Mouse (Mus musculus): ENCODE measurements around the gene Gm27029. TPM values are rescaled to one million over a fixed set of nuclear protein-coding genes. Genes with fewer than 3 reads are reported as not detected.

Gene Gm27029
- polyA plus RNA-seq, 1 experiment from 2014 or later: 1.5 TPM

DNA sequence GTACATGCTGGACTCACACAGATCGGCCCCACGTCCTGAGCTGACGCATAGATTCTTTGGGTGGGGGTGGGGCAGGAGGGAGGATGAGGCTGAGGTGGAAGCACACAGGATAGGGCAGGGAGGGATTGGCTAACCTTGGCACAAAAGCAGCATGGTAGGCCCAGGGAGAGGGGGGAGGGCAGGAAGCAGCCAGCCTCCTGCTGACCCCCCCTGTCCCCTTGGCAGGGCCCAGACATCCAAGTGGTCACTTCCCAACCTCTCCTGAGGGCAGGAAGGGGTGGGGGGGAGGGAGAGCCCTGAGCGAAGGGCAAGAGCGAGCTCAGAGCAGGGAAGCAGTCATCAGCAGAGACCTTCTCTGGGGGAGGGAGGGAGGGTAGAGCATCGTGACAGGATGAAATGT lies 35.1 kb upstream of the Gm27029 start:
- no peak overlapping the region for H3K9ac ChIP-seq (replicated peaks)
- 0 out of 2 replicates have a peak, but pooled peaks cover under 1% of the 10 kb centered on the region for H3K27me3 ChIP-seq (ENCODE audit: insufficient read depth, low read length)
- peaks cover 24% of the 10 kb centered on the region for H3K36me3 ChIP-seq (replicated peaks; ENCODE audit: insufficient read depth, low read length)
- DNase-seq (no peak), ATAC-seq (peak; percentile 48)
- 67% methylated on average over 6 of the region's 6 CpGs for WGBS (ENCODE audit: insufficient replicate concordance)
- no peaks in the 10 kb centered on the region for H3K9me3 ChIP-seq (ENCODE audit: low read length)
- H3K4me1 ChIP-seq (ENCODE audit: insufficient read depth): peaks cover 18% of the 10 kb centered on the region
- no peak overlapping the region for H3K27ac ChIP-seq (ENCODE audit: low read depth)
- TF ChIP-seq CTCF (IDR thresholded peaks at IDR 0.05; ENCODE audit: low read depth): no peak
- no peak for TF ChIP-seq EP300 (IDR thresholded peaks at IDR 0.05; ENCODE audit: low read depth)
- H3K4me3 ChIP-seq (ENCODE audit: low read depth, low read length): no peak overlapping the region
- no peak overlapping the region for H3K4me2 ChIP-seq (ENCODE audit: low read depth, low read length)

DNA sequence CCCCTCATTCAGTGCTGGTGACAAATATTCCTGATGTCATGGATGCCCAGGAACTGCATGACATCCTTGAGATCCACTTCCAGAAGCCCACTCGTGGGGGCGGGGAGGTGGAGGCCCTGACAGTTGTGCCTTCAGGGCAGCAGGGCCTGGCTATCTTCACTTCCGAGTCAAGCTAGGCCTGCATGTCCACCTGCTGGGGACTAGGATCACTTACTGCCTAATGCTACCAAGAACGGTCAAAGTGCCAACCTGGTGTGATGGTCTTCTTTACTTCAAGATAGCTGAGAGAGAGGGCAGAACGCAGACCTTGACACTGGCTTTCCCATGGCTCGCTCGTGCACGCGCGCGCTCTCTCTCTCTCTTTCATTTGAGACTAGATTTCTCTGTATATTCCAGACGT lies 33.6 kb upstream of the Gm27029 start:
- no peak overlapping the region for H3K9ac ChIP-seq (replicated peaks)
- H3K4me1 ChIP-seq (ENCODE audit: insufficient read depth): peaks cover 14% of the 10 kb centered on the region; the same call in 1 of the 2 replicates
- no peak overlapping the region for H3K4me2 ChIP-seq (ENCODE audit: low read depth, low read length)
- 87% methylated on average over 12 of the region's 12 CpGs for WGBS (ENCODE audit: insufficient replicate concordance)
- H3K9me3 ChIP-seq (ENCODE audit: low read length): no peaks in the 10 kb centered on the region
- H3K27ac ChIP-seq (ENCODE audit: low read depth): no peak overlapping the region
- H3K36me3 ChIP-seq (replicated peaks; ENCODE audit: insufficient read depth, low read length): peaks cover 24% of the 10 kb centered on the region
- TF ChIP-seq CTCF (IDR thresholded peaks at IDR 0.05; ENCODE audit: low read depth): no peak
- no peak for TF ChIP-seq EP300 (IDR thresholded peaks at IDR 0.05; ENCODE audit: low read depth)
- no peak overlapping the region for H3K4me3 ChIP-seq (ENCODE audit: low read depth, low read length)
- no peaks in the 10 kb centered on the region for H3K27me3 ChIP-seq (ENCODE audit: insufficient read depth, low read length)
- ATAC-seq (no peak), DNase-seq (no peak)

- 79% methylated on average over 9 of the region's 9 CpGs for WGBS (ENCODE audit: insufficient replicate concordance)
- DNase-seq (no peak), ATAC-seq (no peak)
- Histone ChIP-seq H3K4me3 (ENCODE audit: low read depth, low read length) (no peak overlapping the region), H3K36me3 (replicated peaks; ENCODE audit: insufficient read depth, low read length) (peaks cover 24% of the 10 kb centered on the region), H3K4me2 (ENCODE audit: low read depth, low read length) (no peak overlapping the region), H3K4me1 (ENCODE audit: insufficient read depth) (peaks cover 10% of the 10 kb centered on the region; the same call in 1 of the 2 replicates), H3K27me3 (ENCODE audit: insufficient read depth, low read length) (no peaks in the 10 kb centered on the region), H3K9me3 (ENCODE audit: low read length) (no peaks in the 10 kb centered on the region), H3K27ac (ENCODE audit: low read depth) (no peak overlapping the region), H3K9ac (replicated peaks) (no peak overlapping the region)
- no peak for TF ChIP-seq EP300 (IDR thresholded peaks at IDR 0.05; ENCODE audit: low read depth)
- TF ChIP-seq CTCF (IDR thresholded peaks at IDR 0.05; ENCODE audit: low read depth): no peak
These were observed 33.0 kb upstream of the Gm27029 start for GRCm38 (mm10) chr11:101457631-101458030.

DNA sequence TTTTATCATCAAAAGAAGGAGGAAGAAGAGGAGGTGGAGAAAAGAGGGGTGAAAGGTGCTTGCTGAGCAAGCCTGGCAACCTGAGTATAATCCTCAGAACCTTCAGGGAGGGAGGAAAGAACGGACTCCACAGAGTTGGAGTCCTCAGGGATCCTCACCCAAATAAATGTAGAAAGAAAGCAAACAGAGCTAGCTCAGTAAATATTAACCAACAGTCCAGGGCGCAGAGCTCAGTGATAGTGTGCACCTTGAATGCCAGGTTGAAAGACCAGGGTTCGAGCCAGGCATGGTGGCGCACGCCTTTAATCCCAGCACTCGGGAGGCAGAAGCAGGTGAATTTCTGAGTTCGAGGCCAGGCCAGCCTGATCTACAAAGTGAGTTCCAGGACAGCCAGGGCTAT lies 31.0 kb upstream of the Gm27029 start:
- TF ChIP-seq CTCF (IDR thresholded peaks at IDR 0.05; ENCODE audit: low read depth) (no peak), EP300 (IDR thresholded peaks at IDR 0.05; ENCODE audit: low read depth) (no peak)
- Histone ChIP-seq H3K4me1 (ENCODE audit: insufficient read depth) (peaks cover 22% of the 10 kb centered on the region; the same call in 1 of the 2 replicates), H3K9ac (replicated peaks) (no peak overlapping the region), H3K4me2 (ENCODE audit: low read depth, low read length) (no peak overlapping the region), H3K27me3 (ENCODE audit: insufficient read depth, low read length) (no peaks in the 10 kb centered on the region), H3K36me3 (replicated peaks; ENCODE audit: insufficient read depth, low read length) (peaks cover 24% of the 10 kb centered on the region), H3K9me3 (ENCODE audit: low read length) (no peaks in the 10 kb centered on the region), H3K27ac (ENCODE audit: low read depth) (no peak overlapping the region), H3K4me3 (ENCODE audit: low read depth, low read length) (no peak overlapping the region)
- ATAC-seq (peak; percentile 35; the same call in 1 of the 2 replicates), DNase-seq (no peak)
- 64% methylated on average over 7 of the region's 7 CpGs for WGBS (ENCODE audit: insufficient replicate concordance)

- Histone ChIP-seq H3K9ac (replicated peaks) (no peak overlapping the region), H3K36me3 (replicated peaks; ENCODE audit: insufficient read depth, low read length) (peaks cover 27% of the 10 kb centered on the region), H3K4me3 (ENCODE audit: low read depth, low read length) (no peak overlapping the region), H3K27me3 (ENCODE audit: insufficient read depth, low read length) (no peaks in the 10 kb centered on the region), H3K4me2 (ENCODE audit: low read depth, low read length) (no peak overlapping the region), H3K4me1 (ENCODE audit: insufficient read depth) (peaks cover 27% of the 10 kb centered on the region), H3K9me3 (ENCODE audit: low read length) (no peaks in the 10 kb centered on the region), H3K27ac (ENCODE audit: low read depth) (no peak overlapping the region)
- TF ChIP-seq CTCF (IDR thresholded peaks at IDR 0.05; ENCODE audit: low read depth) (no peak), EP300 (IDR thresholded peaks at IDR 0.05; ENCODE audit: low read depth) (no peak)
- 83% methylated on average over 6 of the region's 6 CpGs for WGBS (ENCODE audit: insufficient replicate concordance)
- ATAC-seq (no peak), DNase-seq (no peak)
These were observed 30.1 kb upstream of the Gm27029 start for GRCm38 (mm10) chr11:101454702-101455101.

GRCm38 (mm10) chr11:101452093-101452774 lies 27.6 kb upstream of the Gm27029 start:
- Histone ChIP-seq H3K4me2 (ENCODE audit: low read depth, low read length) (no peak overlapping the region), H3K9me3 (ENCODE audit: low read length) (no peaks in the 10 kb centered on the region), H3K9ac (replicated peaks) (no peak overlapping the region), H3K27ac (ENCODE audit: low read depth) (no peak overlapping the region), H3K4me1 (ENCODE audit: insufficient read depth) (peaks cover 27% of the 10 kb centered on the region), H3K27me3 (ENCODE audit: insufficient read depth, low read length) (no peaks in the 10 kb centered on the region), H3K36me3 (replicated peaks; ENCODE audit: insufficient read depth, low read length) (peaks cover 10% of the 10 kb centered on the region), H3K4me3 (ENCODE audit: low read depth, low read length) (no peak overlapping the region)
- TF ChIP-seq CTCF (IDR thresholded peaks at IDR 0.05; ENCODE audit: low read depth): no peak
- no peak for TF ChIP-seq EP300 (IDR thresholded peaks at IDR 0.05; ENCODE audit: low read depth)
- DNase-seq (no peak), ATAC-seq (no peak)
- WGBS (ENCODE audit: insufficient replicate concordance): 58% methylated on average over 10 of the region's 10 CpGs
